Mouse (Mus musculus): ENCODE data around the gene Rab11fip4. TPM values are rescaled to one million over a fixed set of nuclear protein-coding genes. Genes with fewer than 3 reads are reported as not detected.

Gene Rab11fip4
- polyA plus RNA-seq, 1 experiment, result 94.8 TPM

DNA sequence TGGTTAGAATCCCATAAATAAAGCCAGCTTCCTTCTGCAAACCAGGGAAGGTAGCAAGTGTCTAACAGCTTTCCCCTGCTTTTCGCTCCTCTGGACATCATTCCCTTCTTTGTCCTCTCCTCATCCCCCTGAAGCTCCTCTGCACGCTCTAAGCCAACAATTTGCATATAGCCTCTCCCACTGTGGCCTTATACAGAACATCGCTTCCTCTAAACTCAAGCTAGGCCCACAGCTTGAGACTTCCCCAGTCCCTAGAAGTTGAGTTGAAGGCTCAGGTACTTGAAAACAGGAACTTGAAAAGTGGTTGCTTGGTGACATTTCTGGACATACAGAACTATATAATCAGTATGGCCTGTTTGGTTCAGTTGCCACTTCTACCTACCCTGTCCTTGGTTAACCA, 17.2 kb upstream of the Rab11fip4 start:
- DNase-seq, result no peak
- H3K27ac ChIP-seq (ENCODE audit: insufficient read depth, low read length), result no peak overlapping the region

DNA sequence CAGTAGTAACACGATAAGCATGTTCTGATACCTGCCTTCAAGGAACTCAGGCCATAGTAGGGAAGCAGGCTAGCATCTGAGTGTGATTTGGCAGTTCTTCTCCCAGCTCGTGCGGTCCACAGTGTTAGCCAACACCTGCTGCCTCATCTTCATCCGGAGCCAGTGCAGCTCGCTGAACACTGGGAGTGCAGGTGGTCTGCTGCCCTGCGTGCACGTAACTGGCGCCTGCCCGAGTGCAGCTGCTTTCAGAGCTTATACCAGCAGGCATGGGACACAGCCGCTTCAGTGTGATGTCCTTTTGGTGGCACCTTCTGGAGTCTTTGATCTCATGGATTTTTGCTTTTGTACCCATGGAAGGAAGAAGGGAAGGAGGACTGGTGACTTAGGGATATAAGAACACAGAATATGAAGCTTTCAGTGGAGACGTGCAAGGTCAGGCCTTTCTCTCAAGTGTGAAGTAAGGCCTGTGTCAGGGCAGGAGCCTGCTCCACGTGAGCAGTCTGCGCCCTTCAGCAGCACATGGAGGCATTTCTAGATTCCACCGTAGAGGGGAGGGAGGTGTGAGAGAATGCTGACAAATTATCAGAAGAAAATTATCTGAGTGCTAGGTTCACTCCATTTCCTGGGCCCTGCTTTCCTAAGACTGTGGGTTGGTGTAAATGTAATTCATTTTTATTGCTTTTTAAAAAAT, 15.5 kb upstream of the Rab11fip4 start:
- peaks cover 5% of the 10 kb centered on the region; the same call in 1 of the 2 replicates for H3K4me1 ChIP-seq (ENCODE audit: control insufficient read depth, insufficient read depth, low read length)
- no peak overlapping the region for H3K4me3 ChIP-seq (replicated peaks; ENCODE audit: insufficient read depth, low read depth, low read length)
- DNase-seq, result no peak
- no peaks in the 10 kb centered on the region for H3K27me3 ChIP-seq (ENCODE audit: control insufficient read depth, insufficient read depth, low read length)
- TF ChIP-seq POLR2A (IDR thresholded peaks at IDR 0.05; ENCODE audit: borderline replicate concordance, insufficient read depth, low read length), result no peak
- TF ChIP-seq CTCF (IDR thresholded peaks at IDR 0.05; ENCODE audit: borderline replicate concordance, insufficient read depth, low read depth, low read length), result no peak
- 32% methylated on average over 14 of the region's 14 CpGs for WGBS
- peak overlapping the region; percentile 2; the same call in 1 of the 2 replicates for H3K27ac ChIP-seq (ENCODE audit: insufficient read depth, low read length)

More for the DNA sequence above, 17.2 kb upstream of the Rab11fip4 start:
- 88% methylated on average over 3 of the region's 3 CpGs for WGBS
- TF ChIP-seq CTCF (IDR thresholded peaks at IDR 0.05; ENCODE audit: borderline replicate concordance, insufficient read depth, low read depth, low read length) (no peak), POLR2A (IDR thresholded peaks at IDR 0.05; ENCODE audit: borderline replicate concordance, insufficient read depth, low read length) (no peak)
- Histone ChIP-seq H3K4me3 (replicated peaks; ENCODE audit: insufficient read depth, low read depth, low read length) (no peak overlapping the region), H3K4me1 (ENCODE audit: control insufficient read depth, insufficient read depth, low read length) (peaks cover 5% of the 10 kb centered on the region; the same call in 1 of the 2 replicates), H3K27me3 (ENCODE audit: control insufficient read depth, insufficient read depth, low read length) (no peaks in the 10 kb centered on the region)

DNA sequence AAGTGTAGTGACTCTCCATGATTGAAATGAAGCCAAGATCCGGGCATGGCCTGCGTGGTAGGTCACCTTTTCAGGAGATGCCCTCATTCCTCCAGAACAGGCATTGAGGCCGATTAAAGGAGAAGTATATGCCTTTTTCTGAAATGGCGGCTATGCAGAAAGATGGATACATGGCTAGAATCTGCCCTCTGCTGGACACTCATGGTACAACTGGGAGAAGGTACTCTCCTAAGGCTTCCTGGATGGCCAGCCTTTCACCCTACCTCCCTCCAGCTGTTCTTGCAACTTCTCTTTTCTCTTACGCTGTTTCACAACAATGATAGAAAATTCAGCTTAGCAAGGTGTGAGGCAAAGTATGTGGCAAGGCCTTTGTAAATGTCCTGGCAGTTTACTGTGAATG, 13.3 kb upstream of the Rab11fip4 start:
- Histone ChIP-seq H3K27me3 (ENCODE audit: control insufficient read depth, insufficient read depth, low read length) (no peaks in the 10 kb centered on the region), H3K4me1 (ENCODE audit: control insufficient read depth, insufficient read depth, low read length) (peaks cover 5% of the 10 kb centered on the region; the same call in 1 of the 2 replicates), H3K4me3 (replicated peaks; ENCODE audit: insufficient read depth, low read depth, low read length) (no peak overlapping the region), H3K27ac (ENCODE audit: insufficient read depth, low read length) (no peak overlapping the region)
- DNase-seq, result peak; percentile 64 to 74
- TF ChIP-seq POLR2A (IDR thresholded peaks at IDR 0.05; ENCODE audit: borderline replicate concordance, insufficient read depth, low read length) (no peak), CTCF (IDR thresholded peaks at IDR 0.05; ENCODE audit: borderline replicate concordance, insufficient read depth, low read depth, low read length) (peak; percentile 59)
- WGBS, result 43% methylated on average over 5 of the region's 5 CpGs

DNA sequence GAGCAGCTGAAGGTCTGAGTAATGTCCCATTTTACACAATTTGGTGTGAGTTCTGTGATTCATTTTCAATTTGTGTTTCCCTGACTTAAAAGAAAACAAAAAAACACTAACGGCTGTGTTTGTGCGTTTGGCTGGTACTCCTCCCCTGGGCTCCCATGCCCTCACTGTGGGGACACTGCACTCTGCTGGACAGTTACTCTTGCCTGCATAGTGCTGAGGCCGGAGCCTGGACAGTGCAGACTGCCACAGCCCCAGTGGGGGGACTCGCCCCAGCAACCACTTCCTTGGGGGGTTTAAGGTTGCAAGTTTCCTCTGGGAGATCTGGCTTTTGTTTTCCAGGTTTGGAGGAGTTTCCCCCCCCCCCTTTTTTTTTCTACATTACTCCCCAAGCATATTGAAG, 10.4 kb upstream of the Rab11fip4 start:
- H3K27ac ChIP-seq (ENCODE audit: insufficient read depth, low read length), result no peak overlapping the region
- WGBS, result 52% methylated on average over 4 of the region's 4 CpGs
- no peak for TF ChIP-seq POLR2A (IDR thresholded peaks at IDR 0.05; ENCODE audit: borderline replicate concordance, insufficient read depth, low read length)
- 0 out of 2 replicates have a peak, but pooled peaks have one; percentile 17 for TF ChIP-seq CTCF (IDR thresholded peaks at IDR 0.05; ENCODE audit: borderline replicate concordance, insufficient read depth, low read depth, low read length)

DNA sequence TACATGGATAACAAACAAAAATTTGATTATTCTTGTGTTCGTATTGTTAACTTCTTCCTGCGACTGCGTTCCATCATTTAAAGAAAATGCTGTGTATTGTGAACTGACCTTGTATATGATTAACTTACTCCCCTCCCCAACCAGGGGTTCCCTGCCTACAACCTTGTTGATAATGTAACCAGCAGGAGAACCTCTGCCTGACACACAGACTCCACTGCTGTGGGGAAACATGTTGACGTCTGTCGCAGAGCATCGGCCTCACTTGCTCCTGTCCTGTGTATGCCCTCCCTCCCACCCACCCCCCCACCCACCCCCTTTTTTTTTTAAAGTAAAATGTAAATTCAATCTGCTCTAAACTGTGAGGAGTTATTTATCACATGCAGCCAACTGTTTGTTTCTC, 9.8 kb upstream of the Rab11fip4 start:
- Histone ChIP-seq H3K27me3 (ENCODE audit: control insufficient read depth, insufficient read depth, low read length) (no peaks in the 10 kb centered on the region), H3K4me3 (replicated peaks; ENCODE audit: insufficient read depth, low read depth, low read length) (no peak overlapping the region), H3K4me1 (ENCODE audit: control insufficient read depth, insufficient read depth, low read length) (no peaks in the 10 kb centered on the region), H3K27ac (ENCODE audit: insufficient read depth, low read length) (no peak overlapping the region)
- WGBS, result 88% methylated on average over 6 of the region's 6 CpGs
- no peak for DNase-seq
- TF ChIP-seq CTCF (IDR thresholded peaks at IDR 0.05; ENCODE audit: borderline replicate concordance, insufficient read depth, low read depth, low read length) (no peak), POLR2A (IDR thresholded peaks at IDR 0.05; ENCODE audit: borderline replicate concordance, insufficient read depth, low read length) (no peak)

More for the DNA sequence above, 10.4 kb upstream of the Rab11fip4 start:
- no peaks in the 10 kb centered on the region for H3K27me3 ChIP-seq (ENCODE audit: control insufficient read depth, insufficient read depth, low read length)
- H3K4me1 ChIP-seq (ENCODE audit: control insufficient read depth, insufficient read depth, low read length), result no peaks in the 10 kb centered on the region; the same call in 1 of the 2 replicates
- no peak overlapping the region for H3K4me3 ChIP-seq (replicated peaks; ENCODE audit: insufficient read depth, low read depth, low read length)
- DNase-seq, result no peak

DNA sequence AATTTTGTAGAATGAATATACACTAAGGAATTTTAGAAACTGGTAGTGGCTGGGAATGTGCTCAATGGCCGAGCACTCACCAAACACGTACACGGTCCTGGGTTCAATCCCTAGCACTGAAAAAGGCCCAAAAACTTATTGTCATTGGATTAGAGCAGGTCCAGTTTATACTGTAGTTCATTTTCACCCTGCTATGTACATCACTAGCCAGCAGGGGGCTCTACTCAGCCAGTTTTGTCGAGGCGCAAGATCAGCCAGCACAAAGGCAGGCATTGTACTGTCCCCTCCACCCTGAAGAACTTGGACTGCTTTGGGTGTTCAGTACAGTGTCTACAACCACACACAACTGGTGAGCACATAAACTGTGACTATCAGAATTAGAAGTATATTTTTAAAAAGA, 6.8 kb upstream of the Rab11fip4 start:
- Histone ChIP-seq H3K4me1 (ENCODE audit: control insufficient read depth, insufficient read depth, low read length) (no peaks in the 10 kb centered on the region), H3K4me3 (replicated peaks; ENCODE audit: insufficient read depth, low read depth, low read length) (no peak overlapping the region), H3K27me3 (ENCODE audit: control insufficient read depth, insufficient read depth, low read length) (no peaks in the 10 kb centered on the region), H3K27ac (ENCODE audit: insufficient read depth, low read length) (no peak overlapping the region)
- peak; percentile 73 to 75 for DNase-seq
- 3% methylated on average over 5 of the region's 5 CpGs for WGBS
- TF ChIP-seq CTCF (IDR thresholded peaks at IDR 0.05; ENCODE audit: borderline replicate concordance, insufficient read depth, low read depth, low read length) (peak; percentile 93), POLR2A (IDR thresholded peaks at IDR 0.05; ENCODE audit: borderline replicate concordance, insufficient read depth, low read length) (no peak)

DNA sequence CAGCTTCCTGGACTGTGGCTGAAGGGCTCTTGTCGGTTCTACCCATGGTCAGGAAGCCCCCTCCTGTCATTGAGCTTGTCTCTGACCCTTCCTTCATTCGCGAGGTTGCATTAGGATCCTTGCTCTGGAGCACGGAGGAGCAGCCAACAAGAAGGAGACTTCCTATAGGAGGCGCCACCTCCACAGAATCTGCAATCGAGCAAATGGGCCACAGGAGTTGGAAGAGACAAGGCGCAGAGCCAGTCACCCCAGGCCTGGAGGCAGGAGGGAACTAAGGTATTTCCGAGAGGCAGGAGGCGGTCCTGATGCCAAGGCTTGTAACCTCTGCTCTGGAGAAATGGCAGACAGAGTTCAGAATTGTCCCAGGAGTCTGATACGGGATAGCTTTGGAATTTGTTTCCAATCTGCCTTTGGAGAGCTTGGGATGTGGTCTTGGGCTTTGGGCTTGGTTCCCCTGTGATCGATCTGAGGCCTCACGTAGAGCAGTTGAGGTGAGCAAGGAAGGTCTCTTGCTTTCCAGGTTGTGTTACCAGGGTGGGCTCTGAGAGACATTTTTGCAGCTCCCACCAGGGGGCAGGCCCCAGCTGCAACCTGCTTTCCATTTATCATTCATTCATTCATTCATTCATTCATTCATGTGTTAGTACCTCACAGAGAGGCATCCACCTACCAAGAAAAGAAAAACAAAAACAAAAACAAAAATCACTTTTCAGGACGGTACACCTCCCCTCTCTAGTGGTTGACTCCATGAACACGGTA, 1.5 kb upstream of the Rab11fip4 start:
- peak; percentile 54 for TF ChIP-seq CTCF (IDR thresholded peaks at IDR 0.05; ENCODE audit: borderline replicate concordance, insufficient read depth, low read depth, low read length)
- no peak for TF ChIP-seq POLR2A (IDR thresholded peaks at IDR 0.05; ENCODE audit: borderline replicate concordance, insufficient read depth, low read length)
- H3K4me1 ChIP-seq (ENCODE audit: control insufficient read depth, insufficient read depth, low read length), result peaks cover 12% of the 10 kb centered on the region
- H3K4me3 ChIP-seq (replicated peaks; ENCODE audit: insufficient read depth, low read depth, low read length), result no peak overlapping the region
- H3K27ac ChIP-seq (ENCODE audit: insufficient read depth, low read length), result no peak overlapping the region
- WGBS, result 68% methylated on average over 14 of the region's 14 CpGs
- H3K27me3 ChIP-seq (ENCODE audit: control insufficient read depth, insufficient read depth, low read length), result no peaks in the 10 kb centered on the region
- DNase-seq, result peak; percentile 56 to 61
